ENCODE assay signal across 9 mouse cellular contexts in genomic region chr14:40975127-40975721, GRCm38 (mm10). TPM values are rescaled to one million over a fixed set of nuclear protein-coding genes. Genes with fewer than 3 reads are reported as not detected.
DNase-seq lines count a peak whose midpoint lies in the region; ATAC-seq and TF ChIP-seq lines count a peak whose summit lies in the region.
"Had no signal": no experiment of that assay in that cellular context is flagged by ENCODE, and none has a peak within 500 bp of the region (broad histone marks: within the 10 kb centered on the region; RNA-seq: fewer than 3 reads in every experiment).

No protein-coding gene starts in this region.

- no peak overlapping the region for H3K4me3 ChIP-seq in limb, embryonic 12.5 days (replicated peaks)
- H3K4me3 ChIP-seq in midbrain, embryonic 14.5 days (replicated peaks; ENCODE audit: low read depth, low read length) = no peak overlapping the region
- H3K4me3 ChIP-seq in spleen, adult 2 months (ENCODE audit: extremely low read depth, insufficient read depth, insufficient read length) = no peak overlapping the region
- H3K4me3 ChIP-seq: stomach, embryonic 15.5 days had no signal

- no peaks in the 10 kb centered on the region for H3K36me3 ChIP-seq in limb, embryonic 12.5 days
- H3K36me3 ChIP-seq in midbrain, embryonic 14.5 days (ENCODE audit: control insufficient read depth, insufficient read depth, low read length) = no peaks in the 10 kb centered on the region
- no peaks in the 10 kb centered on the region for H3K36me3 ChIP-seq in spleen, adult 2 months (ENCODE audit: control insufficient read depth, insufficient read depth, low read length)
- H3K36me3 ChIP-seq: stomach, embryonic 15.5 days had no signal

- DNase-seq in 416B (ENCODE audit: low read depth) (peak; percentile 85), adipocyte (ENCODE audit: low spot score) (peak; percentile 77)
- peak; percentile 83 for DNase-seq in embryo, embryonic 10 days (ENCODE audit: low spot score)
- peak; percentile 53 to 57 for DNase-seq in gastrocnemius, postnatal 36 days
- DNase-seq in kidney, adult 18-20 months = peak; percentile 75
- DNase-seq in midbrain, embryonic 14.5 days = peak; percentile 88
- peak; percentile 66 to 71 for DNase-seq in spleen, adult 2 months (ENCODE audit: low read depth in 1 of 2, low spot score in 2 of 2)

- no peak overlapping the region for H3K4me2 ChIP-seq in limb, embryonic 12.5 days
- no peak overlapping the region for H3K4me2 ChIP-seq in midbrain, embryonic 14.5 days (ENCODE audit: low read length)
- H3K4me2 ChIP-seq: stomach, embryonic 15.5 days had no signal

- 0 out of 2 replicates have a peak, but pooled peaks cover 6% of the 10 kb centered on the region for H3K4me1 ChIP-seq in limb, embryonic 12.5 days (replicated peaks)
- no peaks in the 10 kb centered on the region for H3K4me1 ChIP-seq in midbrain, embryonic 14.5 days (ENCODE audit: control insufficient read depth, insufficient read depth, low read length)
- H3K4me1 ChIP-seq in spleen, adult 2 months (ENCODE audit: control insufficient read depth, insufficient read depth, insufficient read length) = no peaks in the 10 kb centered on the region
- H3K4me1 ChIP-seq: stomach, embryonic 15.5 days had no signal

- no peaks in the 10 kb centered on the region for H3K9me3 ChIP-seq in limb, embryonic 12.5 days
- H3K9me3 ChIP-seq in midbrain, embryonic 14.5 days (ENCODE audit: control insufficient read depth, low read length) = no peaks in the 10 kb centered on the region
- H3K9me3 ChIP-seq: stomach, embryonic 15.5 days had no signal

- intact Hi-C loops in gastrocnemius, postnatal 36 days (cut with DNase I) = no loop called here

- no peaks in the 10 kb centered on the region for H3K27me3 ChIP-seq in limb, embryonic 12.5 days
- no peaks in the 10 kb centered on the region for H3K27me3 ChIP-seq in midbrain, embryonic 14.5 days (ENCODE audit: control insufficient read depth, insufficient read depth, low read length)
- no peaks in the 10 kb centered on the region for H3K27me3 ChIP-seq in spleen, adult 2 months (ENCODE audit: control insufficient read depth, insufficient read depth, low read length)
- H3K27me3 ChIP-seq: stomach, embryonic 15.5 days had no signal

- TF ChIP-seq POLR2A in spleen, adult 2 months (IDR thresholded peaks at IDR 0.05; ENCODE audit: low read depth, low read length) = no peak

- TF ChIP-seq CTCF in spleen, adult 2 months (IDR thresholded peaks at IDR 0.05; ENCODE audit: extremely low read depth, insufficient read depth, insufficient read length, insufficient replicate concordance) = peak; percentile 53; the same call in 1 of the 2 replicates

- no peak overlapping the region for H3K27ac ChIP-seq in limb, embryonic 12.5 days
- no peak overlapping the region for H3K27ac ChIP-seq in midbrain, embryonic 14.5 days (replicated peaks; ENCODE audit: low read depth, low read length)
- no peak overlapping the region for H3K27ac ChIP-seq in spleen, adult 2 months (ENCODE audit: insufficient read depth, low read length)
- H3K27ac ChIP-seq: stomach, embryonic 15.5 days had no signal

- ATAC-seq in limb, embryonic 12.5 days (ENCODE audit: insufficient number of reproducible peaks, insufficient read depth, low FRiP score, low TSS enrichment, low read depth) = peak; percentile 58
- peak; percentile 66 for ATAC-seq in midbrain, embryonic 14.5 days (ENCODE audit: low FRiP score, low TSS enrichment)

- no peak overlapping the region for H3K9ac ChIP-seq in limb, embryonic 12.5 days (replicated peaks)
- no peak overlapping the region for H3K9ac ChIP-seq in midbrain, embryonic 14.5 days (replicated peaks; ENCODE audit: low read length)
- H3K9ac ChIP-seq: stomach, embryonic 15.5 days had no signal

- 71% methylated on average over 6 of the region's 6 CpGs for WGBS in limb, embryonic 12.5 days
- 77% methylated on average over 6 of the region's 6 CpGs for WGBS in midbrain, embryonic 14.5 days
- WGBS in spleen, adult 2 months = 73% methylated on average over 6 of the region's 6 CpGs

RNA-seq across cellular contexts. Expression of gene Tspan14, which starts 8.6 kb away (rescaled TPM):
- 10 to 100 TPM; 11.5 to 12.1 TPM for total RNA-seq in gastrocnemius, postnatal 36 days (2021)
- 68.4 and 70.1 TPM in 2 replicates for polyA plus RNA-seq in limb, embryonic 12.5 days (2016; fragmentation: Nextera tagmentation; extraction: Ambion mirVana)
- polyA plus RNA-seq in midbrain, embryonic 14.5 days (2014; fragmentation: Nextera tagmentation; extraction: Ambion mirVana) = 57.2 and 79.6 TPM in 2 replicates
- polyA plus RNA-seq in spleen, adult 2 months (2012; rRNA removed) = 60.0 and 65.4 TPM in 2 replicates

RNA-seq across cellular contexts. Expression of gene Fam213a, which starts 38.4 kb away (rescaled TPM):
- total RNA-seq in gastrocnemius, postnatal 36 days (2021) = 10 to 100 TPM; 13.1 to 19.1 TPM
- polyA plus RNA-seq in limb, embryonic 12.5 days (2016; fragmentation: Nextera tagmentation; extraction: Ambion mirVana) = 35.3 and 39.4 TPM in 2 replicates
- 70.4 and 80.1 TPM in 2 replicates for polyA plus RNA-seq in midbrain, embryonic 14.5 days (2014; fragmentation: Nextera tagmentation; extraction: Ambion mirVana)
- polyA plus RNA-seq in spleen, adult 2 months (2012; rRNA removed) = 10.5 and 22.1 TPM in 2 replicates
